Mouse (Mus musculus) hindbrain, embryonic 11.5 days (tissue): ENCODE data around the gene Fbxo24. TPM values are rescaled to one million over a fixed set of nuclear protein-coding genes. Genes with fewer than 3 reads are reported as not detected.

Source experiments
- ATAC-seq: fragments of 200-750 bp; cut with Nextera tagmentation; 2 replicates; pipeline ENCODE4 v1.8.0; 2017; ENCODE audit warnings: mild to moderate bottlenecking, moderate TSS enrichment, moderate library complexity; ENCODE audit not compliant: low FRiP score
- DNase-seq: peaks from one replicate; pipeline ENCODE4 v3.0.0-alpha.2; 2015; ENCODE audit warnings: low spot score
- H3K27ac ChIP-seq: fragments of 300-500 bp; sonication (generic); 2 replicates; pipeline ENCODE4 v1.5.1; 2014; ENCODE audit warnings: mild to moderate bottlenecking, low read depth, low read length
- H3K27me3 ChIP-seq: fragments of 300-500 bp; sonication (generic); 2 replicates; pipeline ENCODE4 v1.6.1; 2014; ENCODE audit warnings: mild to moderate bottlenecking, low read length, moderate library complexity, mixed read lengths; ENCODE audit not compliant: control insufficient read depth, insufficient read depth
- H3K36me3 ChIP-seq: fragments of 300-500 bp; sonication (generic); 2 replicates; pipeline ENCODE4 v1.6.1; 2014; ENCODE audit warnings: mild to moderate bottlenecking, low read length, moderate library complexity, mixed read lengths; ENCODE audit not compliant: control insufficient read depth, insufficient read depth
- H3K4me1 ChIP-seq: fragments of 300-500 bp; sonication (generic); replicated peaks from 2 replicates; pipeline ENCODE4 v1.6.1; 2014; ENCODE audit warnings: low read length, mixed read lengths; ENCODE audit not compliant: control insufficient read depth, insufficient read depth
- H3K4me2 ChIP-seq: fragments of 300-500 bp; sonication (generic); replicated peaks from 2 replicates; pipeline ENCODE4 v1.6.1; 2014; ENCODE audit warnings: mild to moderate bottlenecking, low read depth, low read length
- H3K4me3 ChIP-seq: fragments of 300-500 bp; sonication (generic); 2 replicates; pipeline ENCODE4 v1.5.1; 2014; ENCODE audit warnings: low read depth, low read length
- H3K9ac ChIP-seq: fragments of 300-500 bp; sonication (generic); 2 replicates; pipeline ENCODE4 v1.6.1; 2014; ENCODE audit warnings: low read depth, low read length
- H3K9me3 ChIP-seq: fragments of 300-500 bp; sonication (generic); 2 replicates; pipeline ENCODE4 v1.6.1; 2016; ENCODE audit warnings: low read length; ENCODE audit not compliant: control insufficient read depth
- WGBS: fragments of 180-500 bp; shearing (Covaris S2); extraction: QIAGEN DNeasy Blood & Tissue Kit; methylation state at CpG from one replicate; pipeline ENCODE4 v1.1.7; 2014; 5-methylcytosine and 5-hydroxymethylcytosine counted together
- polyA plus RNA-seq: library from polyadenylated mRNA; unstranded; fragments of >200 nt; fragmentation: Nextera tagmentation; extraction: Ambion mirVana; gene quantifications from 2 replicates; pipeline ENCODE4 v1.2.1, GENCODE M21; 2014

The Fbxo24 gene
- polyA plus RNA-seq, 1 experiment from 2014 or later, result 0.15 TPM

DNA sequence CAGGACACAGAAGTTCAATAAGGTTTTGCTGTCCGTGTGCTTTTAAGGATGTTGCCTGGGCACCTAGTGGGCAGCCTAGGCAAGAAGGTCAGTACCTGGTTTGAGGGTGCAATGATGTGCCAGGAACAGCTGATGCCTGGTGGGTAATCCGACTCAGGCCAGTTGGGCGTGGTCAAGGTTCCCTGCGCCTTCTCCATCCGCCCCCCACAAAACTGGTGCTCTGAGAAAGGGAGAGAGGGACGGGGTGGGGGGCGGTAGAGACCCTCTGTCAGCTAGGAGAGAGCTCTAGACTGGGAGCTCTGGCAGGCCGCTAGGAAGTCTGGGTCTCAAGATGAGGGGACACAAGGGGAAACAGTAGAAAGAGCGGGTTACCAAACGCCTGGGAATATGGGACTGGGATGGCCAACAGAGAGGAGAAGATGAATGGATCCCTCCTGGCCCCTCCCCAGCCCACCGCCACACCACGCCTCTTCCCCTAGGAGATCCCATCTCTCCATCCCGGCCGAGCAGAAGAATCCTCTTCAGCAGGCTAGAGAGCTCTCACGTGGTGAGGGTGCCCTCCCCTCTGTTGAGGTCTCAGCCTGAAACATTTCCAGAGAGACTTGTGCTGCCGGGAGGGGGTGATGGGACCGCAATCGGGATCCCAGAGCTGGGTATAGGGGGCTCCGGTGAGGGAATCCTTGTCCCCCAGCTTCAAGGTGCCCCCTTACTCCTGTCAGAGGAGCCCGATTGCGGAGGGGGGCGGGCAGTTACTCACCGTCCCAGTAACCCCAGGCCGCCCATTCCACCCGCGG is 20.7 kb downstream of the Fbxo24 start:
- H3K4me1 ChIP-seq, result peaks cover 13% of the 10 kb centered on the region; the same call in 1 of the 2 replicates
- no peak overlapping the region for H3K27ac ChIP-seq
- H3K4me2 ChIP-seq, result peak overlapping the region; percentile 19
- H3K27me3 ChIP-seq, result peaks cover 2% of the 10 kb centered on the region; the same call in 1 of the 2 replicates
- no peak for DNase-seq
- no peaks in the 10 kb centered on the region for H3K36me3 ChIP-seq
- WGBS, result 16% methylated on average over 25 of the region's 26 CpGs
- no peaks in the 10 kb centered on the region for H3K9me3 ChIP-seq
- no peak overlapping the region for H3K9ac ChIP-seq
- ATAC-seq, result no peak
- H3K4me3 ChIP-seq, result peak overlapping the region; percentile 10; the same call in 1 of the 2 replicates

GRCm38 (mm10) chr5:137601365-137601729 is 27.5 kb downstream of the Fbxo24 start:
- peak overlapping the region; percentile 32; the same call in 1 of the 2 replicates for H3K9ac ChIP-seq
- WGBS, result under 1% methylated on average over 22 of the region's 22 CpGs
- peaks cover 3% of the 10 kb centered on the region for H3K4me1 ChIP-seq
- peak overlapping the region; percentile 73 for H3K4me2 ChIP-seq
- no peak overlapping the region for H3K27ac ChIP-seq
- H3K9me3 ChIP-seq, result no peaks in the 10 kb centered on the region
- H3K4me3 ChIP-seq, result peak overlapping the region; percentile 63
- ATAC-seq (no peak), DNase-seq (no peak)
- no peaks in the 10 kb centered on the region for H3K36me3 ChIP-seq
- H3K27me3 ChIP-seq, result no peaks in the 10 kb centered on the region

GRCm38 (mm10) chr5:137600619-137601364 is 28.0 kb downstream of the Fbxo24 start, which contains the start of gene Mospd3:
Gene Mospd3 (minus strand): TSS chr5:137601058.
- Histone ChIP-seq H3K4me3 (peak within 1 kb of the TSS; percentile 63), H3K4me2 (peak within 1 kb of the TSS; percentile 94), H3K4me1 (peaks cover 3% of the 10 kb centered on the region), H3K36me3 (no peaks in the 10 kb centered on the region), H3K27me3 (no peaks in the 10 kb centered on the region), H3K27ac (peak within 1 kb of the TSS; percentile 80), H3K9me3 (no peaks in the 10 kb centered on the region), H3K9ac (peak within 1 kb of the TSS; percentile 83)
- DNase-seq (peak; percentile 96), ATAC-seq (peak; percentile 97)
- under 1% methylated on average over 41 of the region's 41 CpGs for WGBS

DNA sequence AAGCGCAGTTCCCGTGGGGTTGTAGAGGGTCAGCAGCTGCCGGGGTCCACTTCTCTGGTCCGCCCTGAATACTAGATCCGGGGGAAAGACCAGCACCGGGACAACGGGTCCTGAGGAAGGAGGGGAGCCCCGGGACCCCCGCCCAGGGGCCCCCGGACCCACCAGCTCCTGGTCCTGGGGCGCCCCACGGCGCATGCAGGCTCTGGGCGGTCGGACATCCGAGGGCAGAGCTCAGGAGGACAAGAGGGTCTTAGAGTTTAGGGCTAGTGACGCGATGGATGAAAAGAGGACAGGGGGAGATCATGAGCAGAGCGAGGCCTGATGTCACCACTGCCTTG is 28.6 kb downstream of the Fbxo24 start:
- ATAC-seq, result no peak; the same call in 1 of the 2 replicates
- peak overlapping the region; percentile 47; the same call in 1 of the 2 replicates for H3K27ac ChIP-seq
- 2% methylated on average over 18 of the region's 19 CpGs for WGBS

DNA sequence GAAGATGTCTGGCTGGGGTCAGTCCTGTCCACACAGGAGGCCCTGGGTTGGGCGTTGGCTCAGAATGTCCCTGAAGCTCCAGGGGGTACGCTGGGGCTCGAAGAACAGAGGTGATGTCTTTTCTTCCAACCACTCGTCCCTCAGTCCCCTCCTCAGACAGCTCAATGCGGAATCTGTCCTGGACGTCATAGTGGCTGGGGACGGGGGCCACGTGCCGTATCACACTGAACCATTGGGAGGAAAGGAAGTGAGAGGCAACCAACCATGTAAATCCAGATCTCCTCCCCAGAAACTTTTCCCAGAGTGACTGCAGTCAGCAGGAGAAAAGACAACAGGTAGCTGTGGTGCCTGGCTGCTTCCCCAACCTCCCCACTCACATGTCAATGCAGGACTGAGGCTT is 29.2 kb downstream of the Fbxo24 start:
- ATAC-seq (no peak), DNase-seq (no peak)
- Histone ChIP-seq H3K27ac (no peak overlapping the region), H3K4me1 (peaks cover 3% of the 10 kb centered on the region), H3K4me3 (peak overlapping the region; percentile 63), H3K4me2 (peak overlapping the region; percentile 94), H3K9ac (peak overlapping the region; percentile 83), H3K27me3 (no peaks in the 10 kb centered on the region), H3K9me3 (no peaks in the 10 kb centered on the region), H3K36me3 (no peaks in the 10 kb centered on the region)
- WGBS, result 71% methylated on average over 9 of the region's 9 CpGs

More for the DNA sequence above, 28.6 kb downstream of the Fbxo24 start:
- no peak for DNase-seq
- Histone ChIP-seq H3K4me1 (peaks cover 3% of the 10 kb centered on the region), H3K36me3 (no peaks in the 10 kb centered on the region), H3K27me3 (no peaks in the 10 kb centered on the region), H3K9ac (peak overlapping the region; percentile 83), H3K4me2 (peak overlapping the region; percentile 94), H3K4me3 (peak overlapping the region; percentile 63), H3K9me3 (no peaks in the 10 kb centered on the region)

DNA sequence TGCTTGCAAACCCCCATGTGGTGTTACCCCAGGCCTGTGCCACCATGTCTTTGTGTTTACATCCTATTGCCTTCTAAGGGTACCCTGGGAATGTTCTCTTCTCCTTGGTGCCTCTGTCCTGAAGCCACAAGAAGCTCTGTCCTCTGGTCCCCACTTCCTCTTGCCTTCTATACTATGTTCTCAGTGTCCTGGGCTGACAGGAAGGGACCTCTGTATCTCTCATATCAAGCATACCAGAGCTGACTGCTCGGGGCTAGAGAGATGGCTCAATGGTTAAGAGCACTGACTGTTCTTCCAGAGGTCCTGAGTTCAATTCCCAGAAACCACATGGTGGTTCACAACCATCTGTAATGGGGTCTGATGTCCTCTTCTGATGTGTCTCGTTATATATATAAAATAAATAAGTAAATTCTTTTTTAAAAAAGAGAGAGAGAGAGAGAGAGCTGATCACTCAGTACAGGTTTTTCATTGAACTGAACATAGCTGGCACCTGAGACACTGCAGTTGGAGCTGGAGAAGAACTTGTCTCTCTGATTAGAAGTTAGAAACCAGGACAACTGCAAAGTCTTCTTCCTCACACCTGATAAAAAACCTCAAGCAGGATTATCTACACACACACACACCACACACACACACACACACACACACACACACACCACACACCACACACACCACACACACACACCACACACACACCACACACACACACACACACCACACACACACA is 30.5 kb downstream of the Fbxo24 start:
- Histone ChIP-seq H3K9ac (no peak overlapping the region), H3K4me1 (peaks cover 3% of the 10 kb centered on the region), H3K9me3 (no peaks in the 10 kb centered on the region), H3K36me3 (no peaks in the 10 kb centered on the region), H3K27me3 (no peaks in the 10 kb centered on the region), H3K4me2 (no peak overlapping the region), H3K27ac (no peak overlapping the region), H3K4me3 (no peak overlapping the region)
- 90% methylated on average over 2 of the region's 2 CpGs for WGBS
- ATAC-seq (no peak), DNase-seq (no peak)

DNA sequence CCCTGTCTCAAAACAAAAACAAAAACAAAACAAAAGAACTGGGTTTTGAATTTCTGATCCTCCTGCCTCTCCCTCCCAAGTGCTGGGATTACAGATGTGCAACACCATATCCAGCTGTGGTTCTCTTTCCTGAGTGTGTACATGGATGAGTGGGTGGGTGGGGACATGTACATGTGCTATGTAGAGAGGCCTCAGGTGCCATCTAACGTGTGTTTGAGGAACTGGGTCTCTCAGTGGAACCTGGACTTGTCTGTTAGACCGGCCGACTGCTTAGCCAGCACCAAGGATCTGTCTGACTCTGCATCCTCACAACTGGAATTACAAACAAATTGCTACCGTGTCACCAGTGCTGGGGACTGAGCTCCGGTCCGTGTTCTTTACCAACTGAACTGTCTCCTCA is 31.2 kb downstream of the Fbxo24 start:
- H3K36me3 ChIP-seq, result no peaks in the 10 kb centered on the region
- H3K4me2 ChIP-seq, result no peak overlapping the region
- ATAC-seq (no peak), DNase-seq (no peak)
- no peak overlapping the region for H3K9ac ChIP-seq
- WGBS, result 95% methylated on average over 6 of the region's 6 CpGs
- peaks cover 3% of the 10 kb centered on the region for H3K4me1 ChIP-seq
- H3K9me3 ChIP-seq, result no peaks in the 10 kb centered on the region
- no peak overlapping the region for H3K4me3 ChIP-seq
- H3K27me3 ChIP-seq, result no peaks in the 10 kb centered on the region
- no peak overlapping the region for H3K27ac ChIP-seq

DNA sequence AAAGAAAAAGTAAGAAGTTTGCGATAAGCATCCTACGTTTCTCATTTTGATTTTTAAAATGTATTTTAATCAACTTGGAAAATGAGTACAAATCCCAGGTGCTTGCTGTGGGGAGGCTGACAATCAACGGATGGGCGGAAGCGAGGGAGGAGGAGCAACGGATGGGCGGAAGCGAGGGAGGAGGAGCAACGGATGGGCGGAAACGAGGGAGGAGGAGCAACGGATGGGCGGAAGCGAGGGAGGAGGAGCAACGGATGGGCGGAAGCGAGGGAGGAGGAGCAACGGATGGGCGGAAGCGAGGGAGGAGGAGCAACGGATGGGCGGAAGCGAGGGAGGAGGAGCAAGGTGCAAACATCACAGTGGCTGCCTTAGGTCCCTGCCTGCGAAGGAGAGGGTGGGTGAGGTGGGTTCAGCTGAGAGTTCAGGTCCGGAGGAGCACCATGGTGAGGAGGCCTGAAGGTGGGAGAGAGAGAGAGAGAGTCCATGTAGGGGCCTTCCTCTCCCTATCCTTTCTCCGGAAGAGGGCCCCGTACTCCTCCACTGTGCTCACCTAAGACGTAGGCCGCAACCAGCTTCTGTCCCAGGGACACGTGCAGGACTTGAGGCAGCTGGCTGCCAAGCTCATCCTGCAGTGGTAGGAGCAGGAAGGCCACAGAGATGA is 32.1 kb downstream of the Fbxo24 start:
- ATAC-seq (no peak), DNase-seq (no peak)
- Histone ChIP-seq H3K27ac (no peak overlapping the region), H3K27me3 (no peaks in the 10 kb centered on the region), H3K9me3 (no peaks in the 10 kb centered on the region), H3K4me3 (0 out of 2 replicates have a peak overlapping the region, but pooled peaks have one; percentile 13), H3K36me3 (no peaks in the 10 kb centered on the region), H3K9ac (no peak overlapping the region), H3K4me1 (no peaks in the 10 kb centered on the region), H3K4me2 (0 out of 2 replicates have a peak overlapping the region, but pooled peaks have one; percentile 3)
- 35% methylated on average over 28 of the region's 30 CpGs for WGBS
